Mouse (Mus musculus) lung, adult 2 months (tissue): ENCODE measurements at regions not wholly inside any gene's neighbourhood (a gene's known extent, or its start where the extent isn't known, plus 50 kb on each side); places are given as distances from the start of the nearest gene placed in this dataset.

Source experiments
- DNase-seq: peaks from one replicate; pipeline ENCODE4 v3.0.0; 2022
- H3K4me1 ChIP-seq: fragments of 200-500 bp; 2 replicates; pipeline ENCODE4 v1.6.1; 2011; ENCODE audit warnings: low read length; ENCODE audit not compliant: control insufficient read depth, insufficient read depth
- H3K4me3 ChIP-seq: fragments of 200-500 bp; replicated peaks from 2 replicates; pipeline ENCODE3; 2011; ENCODE audit warnings: low read depth, mild to moderate bottlenecking, control low read depth, low read length; ENCODE audit errors: extremely low read depth
- CTCF ChIP-seq: fragments of 200-500 bp; IDR thresholded peaks from 2 replicates; pipeline ENCODE4 v1.5.1; 2011; ENCODE audit warnings: mild to moderate bottlenecking, low read length, control low read depth; ENCODE audit not compliant: insufficient read depth
- POLR2A ChIP-seq: fragments of 200-500 bp; IDR thresholded peaks from 2 replicates; pipeline ENCODE4 v1.6.1; 2011; ENCODE audit warnings: low read depth, mild to moderate bottlenecking, control low read depth, low read length, borderline replicate concordance; ENCODE audit errors: extremely low read depth
- WGBS: fragments of 180-500 bp; shearing (Covaris S2); methylation state at CpG from one replicate; pipeline ENCODE4 v1.1.7; 2018; 5-methylcytosine and 5-hydroxymethylcytosine counted together

DNA sequence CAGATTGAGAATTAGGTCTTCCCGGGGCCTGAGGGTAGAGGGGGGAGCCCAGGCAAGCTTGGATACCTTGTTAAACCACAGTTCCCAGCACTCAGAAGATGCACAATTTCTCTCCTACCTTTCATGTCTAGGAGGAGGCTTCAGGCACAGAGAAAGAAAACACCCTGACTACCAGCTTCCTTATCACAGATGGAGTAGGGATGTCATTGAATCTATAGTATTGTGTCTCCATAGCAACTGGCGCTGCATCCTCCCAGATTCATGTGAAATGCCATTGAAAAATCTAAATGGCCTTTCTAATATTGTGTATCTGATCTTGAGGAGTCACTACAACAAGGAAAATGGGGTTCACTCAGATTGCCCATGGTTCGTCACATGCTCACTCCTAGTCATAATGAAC is 88.8 kb upstream of the Zkscan2 start:
- TF ChIP-seq CTCF: no peak
- TF ChIP-seq POLR2A: no peak
- Histone ChIP-seq H3K4me3 (no peak overlapping the region), H3K4me1 (no peaks in the 10 kb centered on the region)
- 64% methylated on average over 3 of the region's 3 CpGs for WGBS
- no peak for DNase-seq

DNA sequence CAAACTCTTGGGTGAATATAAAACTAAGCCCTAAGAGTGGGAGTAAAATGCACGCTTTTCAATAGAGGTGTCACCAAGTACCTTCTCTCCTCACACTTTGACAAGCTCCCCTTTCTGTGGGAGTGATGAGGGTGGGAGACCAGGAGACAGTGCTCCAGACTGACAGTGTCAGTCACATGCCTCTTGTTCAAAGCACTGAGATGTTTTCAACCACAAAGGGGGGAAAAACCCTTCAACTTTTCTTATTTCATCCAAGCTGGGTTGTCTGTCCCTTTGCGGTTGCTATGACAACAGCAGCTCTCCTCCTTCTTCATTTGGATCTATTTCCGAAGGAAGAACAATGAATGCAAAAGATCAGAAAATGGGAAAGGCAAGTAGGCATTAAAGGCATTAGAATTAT is 73.5 kb upstream of the Zkscan2 start:
- no peak overlapping the region for H3K4me3 ChIP-seq
- no peaks in the 10 kb centered on the region for H3K4me1 ChIP-seq
- 65% methylated on average over 3 of the region's 3 CpGs for WGBS
- TF ChIP-seq CTCF: no peak
- no peak for DNase-seq

DNA sequence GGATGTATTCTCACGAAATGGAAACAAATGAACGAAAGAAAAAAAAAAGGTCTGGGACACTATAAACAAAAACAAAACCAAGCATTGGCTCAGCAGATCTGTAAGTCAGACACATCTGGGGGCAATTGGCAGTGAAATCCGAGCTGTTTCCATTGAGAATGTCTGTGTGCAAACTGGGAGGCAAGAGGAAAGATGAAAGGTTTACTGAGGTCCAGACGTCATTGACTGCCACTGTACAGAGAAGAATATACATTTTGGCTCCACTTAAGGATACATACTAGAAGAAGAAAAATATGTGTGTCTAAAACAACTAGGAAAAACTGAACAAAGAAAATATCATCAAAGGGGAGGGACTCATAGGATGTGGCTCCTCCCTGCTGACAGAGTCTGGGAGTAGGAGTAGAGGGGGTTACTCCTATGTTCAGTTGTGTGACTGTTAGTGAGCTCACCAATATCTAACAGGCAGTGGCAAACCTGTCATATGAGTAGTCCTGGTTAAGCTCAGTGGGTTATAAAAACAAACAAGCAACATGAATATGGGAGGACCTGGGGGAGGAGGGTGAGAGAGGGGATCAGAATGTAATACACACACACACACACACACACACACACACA is 72.2 kb upstream of the Zkscan2 start:
- 25% methylated on average over 4 of the region's 4 CpGs for WGBS
- Histone ChIP-seq H3K4me1 (no peaks in the 10 kb centered on the region), H3K4me3 (no peak overlapping the region)
- no peak for DNase-seq
- no peak for TF ChIP-seq POLR2A
- TF ChIP-seq CTCF: no peak

DNA sequence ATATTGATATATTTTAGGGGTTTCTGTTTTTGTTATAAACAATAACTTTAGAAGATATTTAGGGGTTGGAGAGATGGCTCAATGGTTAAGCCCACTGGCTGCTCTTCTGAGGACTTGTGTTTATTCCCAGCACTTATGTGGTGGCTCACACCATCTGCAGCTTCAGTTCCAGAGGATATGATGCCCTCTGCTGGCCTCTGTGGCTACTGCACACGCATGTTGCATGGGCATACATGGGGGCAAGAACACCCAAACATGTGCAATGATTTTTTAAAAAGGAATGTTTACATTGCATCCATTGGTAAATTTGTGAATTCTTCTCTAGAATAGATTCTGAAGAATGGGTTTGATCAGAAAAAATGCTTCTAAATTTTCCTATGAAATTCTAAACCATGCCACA is 66.0 kb upstream of the Zkscan2 start:
- no peak for DNase-seq
- no peak for TF ChIP-seq POLR2A
- peak; percentile 36; the same call in 1 of the 2 replicates for TF ChIP-seq CTCF
- no peaks in the 10 kb centered on the region for H3K4me1 ChIP-seq
- no peak overlapping the region for H3K4me3 ChIP-seq
- 50% methylated on average over 1 of the region's 1 CpGs for WGBS

DNA sequence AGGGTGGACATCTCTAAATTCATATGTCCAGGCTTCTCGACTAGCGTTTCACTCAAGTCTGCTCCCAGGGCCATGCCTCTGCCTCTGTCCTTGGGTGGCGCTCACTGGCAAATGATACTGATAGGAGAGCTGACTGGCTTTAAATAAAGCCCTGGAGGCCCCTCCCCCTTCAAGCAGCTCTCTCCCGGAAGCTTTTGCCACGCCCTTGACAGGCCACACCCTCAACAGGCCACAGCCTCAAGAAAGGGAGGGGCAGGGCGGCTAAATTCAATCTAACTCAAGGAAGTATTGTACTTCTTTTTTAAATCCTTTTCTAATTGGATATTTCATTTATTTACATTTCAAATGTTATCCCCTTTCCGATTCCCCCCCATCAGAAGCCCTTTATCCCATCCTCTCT is 59.3 kb upstream of the Zkscan2 start:
- DNase-seq: no peak
- Histone ChIP-seq H3K4me3 (no peak overlapping the region), H3K4me1 (no peaks in the 10 kb centered on the region)
- no peak for TF ChIP-seq CTCF
- no peak for TF ChIP-seq POLR2A
- 70% methylated on average over 7 of the region's 7 CpGs for WGBS
